In the genomic region with DNA sequence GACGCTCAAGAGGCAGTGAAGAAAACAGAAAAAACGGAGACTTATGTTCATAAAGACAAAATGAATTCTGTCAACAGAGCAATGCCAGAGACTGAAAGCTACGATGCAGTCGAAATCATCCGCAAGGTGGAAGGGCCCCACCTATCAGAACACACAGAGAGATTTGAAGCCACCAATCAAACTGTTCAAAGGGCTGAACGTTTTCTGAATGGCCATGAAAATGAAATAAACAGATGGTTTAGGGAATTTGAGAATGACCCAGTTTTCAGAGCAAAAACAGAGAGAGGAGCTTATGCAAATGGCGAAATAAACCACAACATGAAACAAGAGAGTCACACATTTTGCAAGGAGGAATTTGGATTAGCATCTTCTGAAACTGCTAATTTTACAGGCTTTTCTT, we compare ENCODE assay signal across 32 mouse cellular contexts. TPM values are rescaled to one million over a fixed set of nuclear protein-coding genes. Genes with fewer than 3 reads are reported as not detected.
DNase-seq lines count a peak whose midpoint lies in the region; ATAC-seq and TF ChIP-seq lines count a peak whose summit lies in the region.
"Had no signal": no experiment of that assay in that cellular context is flagged by ENCODE, and none has a peak within 500 bp of the region (broad histone marks: within the 10 kb centered on the region; RNA-seq: fewer than 3 reads in every experiment).

No protein-coding gene starts in this region.

- ATAC-seq in frontal cortex, adult (ENCODE audit: low TSS enrichment) = peak; percentile 91
- no peak for ATAC-seq in midbrain, embryonic 11.5 days (ENCODE audit: low FRiP score)
- ATAC-seq in midbrain, embryonic 16.5 days = no peak
- ATAC-seq in hindbrain, embryonic 14.5 days (ENCODE audit: low FRiP score) = no peak
- ATAC-seq: forebrain, embryonic 16.5 days; inflammation-experienced regulatory T-cells, adult 6 months; Patski had no signal

- no peak overlapping the region for H3K27ac ChIP-seq in midbrain, embryonic 11.5 days (ENCODE audit: low read depth, low read length)
- no peak overlapping the region for H3K27ac ChIP-seq in midbrain, embryonic 16.5 days (ENCODE audit: low read length)
- no peak overlapping the region for H3K27ac ChIP-seq in cortical plate, adult 2 months (ENCODE audit: insufficient read depth, low read length)
- H3K27ac ChIP-seq in hindbrain, embryonic 14.5 days = no peak overlapping the region
- H3K27ac ChIP-seq: embryonic facial prominence, embryonic 13.5 days; forebrain, embryonic 10.5 days; heart, adult 2 months; heart, embryonic 13.5 days; hindbrain, embryonic 15.5 days; liver, embryonic 14.5 days; lung, embryonic 15.5 days; midbrain, embryonic 10.5 days; neural tube, embryonic 12.5 days; stomach, embryonic 15.5 days had no signal

- DNase-seq in frontal cortex, postnatal 14 days (ENCODE audit: low spot score in 2 of 2) = no peak
- DNase-seq in midbrain, embryonic 11.5 days (ENCODE audit: low spot score, missing footprints) = peak; percentile 59
- peak; percentile 8 for DNase-seq in right cerebral cortex, postnatal 25 days
- DNase-seq in hindbrain, embryonic 14.5 days (ENCODE audit: low spot score) = no peak
- no peak for DNase-seq in ovary, postnatal 36 days (ENCODE audit: low spot score)
- DNase-seq: adrenal gland, postnatal 10 days; cerebellum, adult 11 months; cerebellum, adult 9-11 months; heart, adult 2 months; heart, postnatal 10 days; kidney, adult 11 months; kidney, postnatal 14 days; liver; retina, postnatal 1 day; thymus, postnatal 14 days had no signal

- H3K36me3 ChIP-seq in midbrain, embryonic 11.5 days (ENCODE audit: control insufficient read depth, insufficient read depth, low read length) = no peaks in the 10 kb centered on the region
- no peaks in the 10 kb centered on the region for H3K36me3 ChIP-seq in midbrain, embryonic 16.5 days (ENCODE audit: control insufficient read depth, insufficient read depth, low read length)
- H3K36me3 ChIP-seq in hindbrain, embryonic 14.5 days (replicated peaks; ENCODE audit: control insufficient read depth, insufficient read depth) = no peaks in the 10 kb centered on the region
- H3K36me3 ChIP-seq: embryonic facial prominence, embryonic 13.5 days; forebrain, embryonic 10.5 days; G1E; heart, embryonic 13.5 days; hindbrain, embryonic 15.5 days; lung, embryonic 15.5 days; midbrain, embryonic 10.5 days; neural tube, embryonic 12.5 days; stomach, embryonic 15.5 days had no signal

- no peak overlapping the region for H3K4me2 ChIP-seq in midbrain, embryonic 11.5 days
- no peak overlapping the region for H3K4me2 ChIP-seq in midbrain, embryonic 16.5 days (ENCODE audit: low read length)
- H3K4me2 ChIP-seq in hindbrain, embryonic 14.5 days (replicated peaks) = no peak overlapping the region
- H3K4me2 ChIP-seq: embryonic facial prominence, embryonic 13.5 days; heart, embryonic 13.5 days; hindbrain, embryonic 15.5 days; lung, embryonic 15.5 days; neural tube, embryonic 12.5 days; stomach, embryonic 15.5 days had no signal

- no peak for TF ChIP-seq CTCF in cortical plate, adult 2 months (IDR thresholded peaks at IDR 0.05; ENCODE audit: extremely low read depth, insufficient read depth, low read length)

- H3K27me3 ChIP-seq in midbrain, embryonic 11.5 days (ENCODE audit: control insufficient read depth, insufficient read depth, low read length) = no peaks in the 10 kb centered on the region
- H3K27me3 ChIP-seq in midbrain, embryonic 16.5 days (ENCODE audit: control insufficient read depth, insufficient read depth, low read depth, low read length) = no peaks in the 10 kb centered on the region
- H3K27me3 ChIP-seq in hindbrain, embryonic 14.5 days (ENCODE audit: control insufficient read depth, insufficient read depth, low read length) = no peaks in the 10 kb centered on the region
- H3K27me3 ChIP-seq: embryonic facial prominence, embryonic 13.5 days; heart, embryonic 13.5 days; hindbrain, embryonic 15.5 days; lung, embryonic 15.5 days; neural tube, embryonic 12.5 days; stomach, embryonic 15.5 days had no signal

- no peak for TF ChIP-seq POLR2A in cortical plate, adult 2 months (IDR thresholded peaks at IDR 0.05; ENCODE audit: extremely low read depth, insufficient read depth, low read length)

- H3K9ac ChIP-seq in midbrain, embryonic 11.5 days (ENCODE audit: low read length) = no peak overlapping the region
- H3K9ac ChIP-seq in midbrain, embryonic 16.5 days (ENCODE audit: low read depth, low read length) = no peak overlapping the region
- no peak overlapping the region for H3K9ac ChIP-seq in hindbrain, embryonic 14.5 days
- H3K9ac ChIP-seq: embryonic facial prominence, embryonic 13.5 days; heart, embryonic 13.5 days; hindbrain, embryonic 15.5 days; liver, embryonic 14.5 days; lung, embryonic 15.5 days; neural tube, embryonic 12.5 days; stomach, embryonic 15.5 days had no signal

- H3K9me3 ChIP-seq in midbrain, embryonic 11.5 days (ENCODE audit: control insufficient read depth, low read length) = no peaks in the 10 kb centered on the region
- no peaks in the 10 kb centered on the region for H3K9me3 ChIP-seq in midbrain, embryonic 16.5 days (replicated peaks; ENCODE audit: control insufficient read depth, low read length, poor library complexity, severe bottlenecking)
- no peaks in the 10 kb centered on the region for H3K9me3 ChIP-seq in hindbrain, embryonic 14.5 days (ENCODE audit: control insufficient read depth, low read length)
- H3K9me3 ChIP-seq: embryonic facial prominence, embryonic 13.5 days; forebrain, embryonic 10.5 days; heart, embryonic 13.5 days; hindbrain, embryonic 15.5 days; lung, embryonic 15.5 days; midbrain, embryonic 10.5 days; neural tube, embryonic 12.5 days; stomach, embryonic 15.5 days had no signal

- no peaks in the 10 kb centered on the region for H3K4me1 ChIP-seq in midbrain, embryonic 11.5 days (ENCODE audit: control insufficient read depth, insufficient read depth, low read length)
- H3K4me1 ChIP-seq in midbrain, embryonic 16.5 days (ENCODE audit: control insufficient read depth, insufficient read depth, low read length) = no peaks in the 10 kb centered on the region
- no peaks in the 10 kb centered on the region for H3K4me1 ChIP-seq in cortical plate, adult 2 months (ENCODE audit: control insufficient read depth, insufficient read depth, low read length)
- no peaks in the 10 kb centered on the region for H3K4me1 ChIP-seq in hindbrain, embryonic 14.5 days (replicated peaks; ENCODE audit: control insufficient read depth, insufficient read depth, low read length)
- H3K4me1 ChIP-seq: embryonic facial prominence, embryonic 13.5 days; forebrain, embryonic 10.5 days; heart, embryonic 13.5 days; hindbrain, embryonic 15.5 days; lung, embryonic 15.5 days; midbrain, embryonic 10.5 days; neural tube, embryonic 12.5 days; stomach, embryonic 15.5 days had no signal

- H3K4me3 ChIP-seq in midbrain, embryonic 11.5 days (ENCODE audit: low read depth, low read length) = no peak overlapping the region
- no peak overlapping the region for H3K4me3 ChIP-seq in midbrain, embryonic 16.5 days (ENCODE audit: low read depth, low read length)
- H3K4me3 ChIP-seq in cortical plate, adult 2 months (ENCODE audit: insufficient read depth, low read length) = peak overlapping the region; percentile 59
- H3K4me3 ChIP-seq in hindbrain, embryonic 14.5 days (replicated peaks; ENCODE audit: low read length) = no peak overlapping the region
- H3K4me3 ChIP-seq: embryonic facial prominence, embryonic 13.5 days; forebrain, embryonic 10.5 days; heart, adult 2 months; heart, embryonic 13.5 days; hindbrain, embryonic 15.5 days; lung, embryonic 15.5 days; midbrain, embryonic 10.5 days; myocyte; neural tube, embryonic 12.5 days; stomach, embryonic 15.5 days had no signal

- 89% methylated on average over 7 of the region's 7 CpGs for WGBS in midbrain, embryonic 11.5 days
- WGBS in midbrain, embryonic 16.5 days = 86% methylated on average over 7 of the region's 7 CpGs
- WGBS in hindbrain, embryonic 14.5 days = 93% methylated on average over 7 of the region's 7 CpGs

RNA-seq across cellular contexts. Expression of gene B3galt1, which starts 49.3 kb away (rescaled TPM):
- 12.2 and 15.3 TPM in 2 replicates for polyA plus RNA-seq in midbrain, embryonic 11.5 days (2014; fragmentation: Nextera tagmentation; extraction: Ambion mirVana)
- 51.2 and 57.5 TPM in 2 replicates for polyA plus RNA-seq in midbrain, embryonic 16.5 days (2015; fragmentation: Nextera tagmentation; extraction: Ambion mirVana)
- 26.2 and 28.1 TPM in 2 replicates for polyA plus RNA-seq in cortical plate, adult 2 months (2012; rRNA removed)
- polyA plus RNA-seq in hindbrain, embryonic 14.5 days (2014; fragmentation: Nextera tagmentation; extraction: Ambion mirVana) = 72.2 and 84.5 TPM in 2 replicates
- polyA plus RNA-seq: G1E had no signal

Comparison
In these comparisons a context has a peak if more than half of its experiments do, and no peak if none do; other contexts are left out.
1. DNase-seq: peak in midbrain, embryonic 11.5 days (single experiment) and right cerebral cortex, postnatal 25 days (single experiment); none in frontal cortex, postnatal 14 days (0 of 2), hindbrain, embryonic 14.5 days (single experiment) and ovary, postnatal 36 days (single experiment).